Mouse (Mus musculus): ENCODE measurements around the gene Lhx4. TPM values are rescaled to one million over a fixed set of nuclear protein-coding genes. Genes with fewer than 3 reads are reported as not detected.

Gene Lhx4
- polyA plus RNA-seq, 1 experiment from 2014 or later = not detected

DNA sequence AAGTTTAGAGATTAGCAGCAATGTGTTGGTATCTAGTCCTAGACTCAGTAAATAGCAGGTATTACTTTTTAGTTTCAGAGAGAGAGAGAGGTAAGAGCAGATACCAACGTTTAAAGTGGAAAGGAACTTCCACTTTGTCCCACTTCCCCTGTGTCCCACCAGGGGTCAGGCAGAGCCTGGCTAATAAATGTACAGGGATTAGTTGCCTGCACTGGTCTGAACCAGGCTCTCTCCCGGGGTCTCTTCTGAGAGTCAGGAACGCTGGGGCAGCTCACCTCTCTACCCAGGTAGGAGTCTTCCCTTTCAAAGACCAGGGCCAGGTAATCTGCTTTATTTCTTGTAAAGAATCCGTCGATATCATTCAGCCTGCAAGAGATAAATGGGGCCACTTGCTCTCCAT, 40.4 kb upstream of the Lhx4 start:
- WGBS (ENCODE audit: insufficient replicate concordance) = 55% methylated on average over 5 of the region's 5 CpGs
- no peak for ATAC-seq

DNA sequence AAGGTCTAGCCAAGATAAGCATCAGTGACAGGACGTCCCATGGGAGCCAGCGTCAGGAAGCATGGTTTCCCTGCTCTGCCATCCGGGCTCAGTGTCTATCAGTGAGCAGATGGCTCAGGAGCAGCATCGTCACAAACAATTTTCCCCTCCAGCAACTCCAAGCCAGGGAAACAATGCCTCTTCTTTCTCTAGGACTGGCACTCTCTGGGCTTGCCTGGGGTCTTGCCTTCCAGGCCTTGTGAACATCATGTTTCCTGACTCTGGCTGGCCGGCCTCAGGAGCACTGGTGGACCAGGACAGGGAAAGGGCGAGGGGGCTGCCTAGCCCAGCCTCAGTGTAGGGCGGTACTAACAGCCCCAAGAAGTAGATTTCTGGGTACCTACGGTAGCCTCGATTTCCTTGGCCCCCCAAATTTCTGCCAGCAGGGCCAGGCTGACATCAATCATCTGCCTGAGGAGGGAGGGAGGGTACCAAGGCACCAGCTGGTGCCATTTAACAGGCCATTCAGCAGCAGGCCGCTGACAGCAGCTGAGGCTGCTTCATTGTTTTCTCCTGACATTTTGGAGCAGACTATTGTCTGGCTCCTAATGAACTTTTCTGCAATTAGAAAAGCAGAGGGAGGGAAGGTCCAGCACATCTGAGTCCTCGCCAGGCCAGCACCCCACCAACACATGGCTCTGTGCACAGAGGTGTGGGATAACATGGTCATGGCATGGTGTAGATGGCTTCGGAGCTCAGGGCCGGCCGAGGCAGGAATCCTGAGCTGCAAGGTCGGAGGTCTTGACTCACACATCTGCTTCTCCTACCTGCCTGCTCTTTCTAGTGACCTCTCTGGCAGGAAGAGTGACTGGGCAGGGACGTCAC, 38.9 kb upstream of the Lhx4 start:
- DNase-seq (no peak), ATAC-seq (no peak)
- Histone ChIP-seq H3K4me1 (ENCODE audit: insufficient read depth) (peaks cover 3% of the 10 kb centered on the region), H3K4me2 (ENCODE audit: low read depth, low read length) (no peak overlapping the region), H3K27me3 (ENCODE audit: insufficient read depth, low read length) (no peaks in the 10 kb centered on the region), H3K9me3 (ENCODE audit: low read length) (no peaks in the 10 kb centered on the region), H3K36me3 (replicated peaks; ENCODE audit: insufficient read depth, low read length) (peaks cover 90% of the 10 kb centered on the region), H3K9ac (replicated peaks) (no peak overlapping the region), H3K4me3 (ENCODE audit: low read depth, low read length) (no peak overlapping the region), H3K27ac (ENCODE audit: low read depth) (no peak overlapping the region)
- TF ChIP-seq EP300 (IDR thresholded peaks at IDR 0.05; ENCODE audit: low read depth) (no peak), CTCF (IDR thresholded peaks at IDR 0.05; ENCODE audit: low read depth) (no peak)
- 78% methylated on average over 16 of the region's 16 CpGs for WGBS (ENCODE audit: insufficient replicate concordance)

More for the DNA sequence above, 40.4 kb upstream of the Lhx4 start:
- H3K27ac ChIP-seq (ENCODE audit: low read depth) = no peak overlapping the region
- peaks cover 10% of the 10 kb centered on the region for H3K4me1 ChIP-seq (ENCODE audit: insufficient read depth)
- no peak overlapping the region for H3K4me2 ChIP-seq (ENCODE audit: low read depth, low read length)
- no peaks in the 10 kb centered on the region for H3K9me3 ChIP-seq (ENCODE audit: low read length)
- H3K27me3 ChIP-seq (ENCODE audit: insufficient read depth, low read length) = no peaks in the 10 kb centered on the region
- no peak for DNase-seq
- peaks cover 77% of the 10 kb centered on the region for H3K36me3 ChIP-seq (replicated peaks; ENCODE audit: insufficient read depth, low read length)
- no peak overlapping the region for H3K4me3 ChIP-seq (ENCODE audit: low read depth, low read length)
- no peak overlapping the region for H3K9ac ChIP-seq (replicated peaks)
- TF ChIP-seq CTCF (IDR thresholded peaks at IDR 0.05; ENCODE audit: low read depth) (peak; percentile 54), EP300 (IDR thresholded peaks at IDR 0.05; ENCODE audit: low read depth) (no peak)

DNA sequence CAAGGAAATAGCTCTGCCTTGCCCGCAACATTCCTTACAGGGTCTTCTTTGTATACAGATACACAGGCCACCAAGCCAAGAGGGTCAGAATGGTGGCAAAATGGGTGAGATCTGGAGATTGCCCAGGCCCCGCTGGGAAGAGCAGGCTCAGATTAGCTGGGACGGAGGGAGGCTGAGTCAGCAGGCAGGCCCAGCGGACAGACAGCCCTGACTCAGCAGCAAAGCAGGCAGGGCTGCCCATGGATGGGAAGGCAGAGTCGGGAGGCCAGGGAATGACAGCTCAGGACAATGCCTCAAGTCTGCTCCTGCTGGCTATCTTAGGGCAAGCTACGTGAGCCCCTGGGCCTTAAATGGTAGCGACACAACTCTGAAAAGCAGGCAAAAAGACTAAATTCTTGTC, 34.4 kb upstream of the Lhx4 start:
- Histone ChIP-seq H3K27me3 (ENCODE audit: insufficient read depth, low read length) (no peaks in the 10 kb centered on the region), H3K9ac (replicated peaks) (no peak overlapping the region), H3K4me2 (ENCODE audit: low read depth, low read length) (no peak overlapping the region), H3K4me3 (ENCODE audit: low read depth, low read length) (no peak overlapping the region), H3K4me1 (ENCODE audit: insufficient read depth) (0 out of 2 replicates have a peak, but pooled peaks cover 3% of the 10 kb centered on the region), H3K9me3 (ENCODE audit: low read length) (no peaks in the 10 kb centered on the region), H3K36me3 (replicated peaks; ENCODE audit: insufficient read depth, low read length) (peaks cover 93% of the 10 kb centered on the region), H3K27ac (ENCODE audit: low read depth) (no peak overlapping the region)
- WGBS (ENCODE audit: insufficient replicate concordance) = 72% methylated on average over 7 of the region's 7 CpGs
- DNase-seq = no peak
- no peak for ATAC-seq
- TF ChIP-seq EP300 (IDR thresholded peaks at IDR 0.05; ENCODE audit: low read depth) (no peak), CTCF (IDR thresholded peaks at IDR 0.05; ENCODE audit: low read depth) (no peak)

DNA sequence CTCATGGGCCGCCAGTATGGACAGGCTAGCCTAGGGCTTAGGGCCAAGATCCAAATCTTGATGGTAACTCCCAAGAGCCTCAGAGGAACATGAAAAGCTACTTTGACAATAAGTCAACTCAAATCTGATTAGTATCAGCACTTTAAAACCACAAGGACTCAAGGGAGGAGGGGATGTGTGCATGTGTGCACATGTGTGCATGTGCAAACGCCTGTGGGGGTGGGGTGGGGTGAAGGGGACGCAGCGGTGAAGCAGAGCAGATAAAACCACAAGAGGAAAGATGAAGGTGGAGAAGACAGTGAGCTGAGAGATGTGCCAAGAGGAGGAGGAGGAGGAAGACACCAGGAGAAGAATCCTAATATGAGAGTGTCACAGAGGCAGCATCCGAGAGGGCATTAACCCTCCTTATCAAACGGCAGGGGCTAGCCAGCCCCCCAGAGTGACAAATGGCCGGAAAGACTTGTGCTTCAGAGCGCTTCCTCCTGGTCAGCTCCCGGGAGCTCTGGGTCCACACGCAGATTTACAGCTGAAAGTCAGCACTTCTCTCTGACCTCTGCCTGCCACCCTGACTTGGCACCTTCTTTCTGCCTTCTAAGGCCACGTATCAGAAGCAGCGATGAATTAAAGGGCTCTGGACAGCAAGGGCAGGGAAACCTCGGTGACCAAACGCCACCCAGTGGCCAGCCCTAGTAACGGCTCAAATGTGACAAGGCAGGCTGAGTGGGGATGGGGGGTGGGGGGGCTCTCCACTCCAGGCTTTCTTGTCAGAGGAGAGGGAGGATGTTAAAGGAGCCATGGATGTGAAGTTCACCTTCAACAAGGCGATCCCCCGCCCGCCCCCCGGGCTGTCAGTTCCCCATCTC, 33.1 kb upstream of the Lhx4 start:
- peak; percentile 54 for DNase-seq
- ATAC-seq = no peak
- 35% methylated on average over 19 of the region's 19 CpGs for WGBS (ENCODE audit: insufficient replicate concordance)
- Histone ChIP-seq H3K36me3 (replicated peaks; ENCODE audit: insufficient read depth, low read length) (peaks cover 87% of the 10 kb centered on the region), H3K27me3 (ENCODE audit: insufficient read depth, low read length) (no peaks in the 10 kb centered on the region), H3K9me3 (ENCODE audit: low read length) (no peaks in the 10 kb centered on the region), H3K4me3 (ENCODE audit: low read depth, low read length) (no peak overlapping the region), H3K27ac (ENCODE audit: low read depth) (no peak overlapping the region), H3K4me2 (ENCODE audit: low read depth, low read length) (no peak overlapping the region), H3K4me1 (ENCODE audit: insufficient read depth) (0 out of 2 replicates have a peak, but pooled peaks cover 3% of the 10 kb centered on the region), H3K9ac (replicated peaks) (no peak overlapping the region)
- TF ChIP-seq CTCF (IDR thresholded peaks at IDR 0.05; ENCODE audit: low read depth) (peak; percentile 70), EP300 (IDR thresholded peaks at IDR 0.05; ENCODE audit: low read depth) (no peak)

DNA sequence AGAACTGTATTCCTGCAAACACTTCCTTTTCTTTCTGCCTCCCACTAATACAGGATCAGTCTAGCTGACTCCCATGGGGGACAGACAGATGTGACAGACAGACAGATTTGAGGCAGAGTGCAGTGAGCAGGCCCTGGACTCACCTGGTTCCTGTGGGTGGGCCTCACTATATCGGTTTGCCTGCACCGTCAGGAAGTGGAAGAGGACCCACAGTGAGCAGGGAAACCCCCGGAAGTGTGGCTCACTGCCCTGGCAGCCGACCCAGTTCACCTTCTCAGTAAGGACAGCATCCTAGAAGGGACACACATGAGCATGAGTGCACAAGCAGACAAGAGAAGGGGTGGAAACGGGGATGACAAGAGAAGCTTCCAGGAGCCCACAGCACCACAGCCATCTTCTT, 30.9 kb upstream of the Lhx4 start:
- TF ChIP-seq CTCF (IDR thresholded peaks at IDR 0.05; ENCODE audit: low read depth) (no peak), EP300 (IDR thresholded peaks at IDR 0.05; ENCODE audit: low read depth) (no peak)
- ATAC-seq = no peak
- H3K4me1 ChIP-seq (ENCODE audit: insufficient read depth) = 0 out of 2 replicates have a peak, but pooled peaks cover 9% of the 10 kb centered on the region

More for the DNA sequence above, 30.9 kb upstream of the Lhx4 start:
- H3K27me3 ChIP-seq (ENCODE audit: insufficient read depth, low read length) = no peaks in the 10 kb centered on the region
- no peak overlapping the region for H3K4me3 ChIP-seq (ENCODE audit: low read depth, low read length)
- DNase-seq = no peak
- no peak overlapping the region for H3K9ac ChIP-seq (replicated peaks)
- H3K27ac ChIP-seq (ENCODE audit: low read depth) = no peak overlapping the region
- H3K36me3 ChIP-seq (replicated peaks; ENCODE audit: insufficient read depth, low read length) = peaks cover 66% of the 10 kb centered on the region
- H3K9me3 ChIP-seq (ENCODE audit: low read length) = no peaks in the 10 kb centered on the region
- H3K4me2 ChIP-seq (ENCODE audit: low read depth, low read length) = no peak overlapping the region
- 43% methylated on average over 5 of the region's 5 CpGs for WGBS (ENCODE audit: insufficient replicate concordance)
